ENCODE assay signal across 8 mouse cellular contexts in genomic region chr14:33303348-33303819, GRCm38 (mm10).
DNase-seq lines count a peak whose midpoint lies in the region; ATAC-seq and TF ChIP-seq lines count a peak whose summit lies in the region.

No protein-coding gene starts in this region.

- peak; percentile 74 for DNase-seq in ES-E14 (ENCODE audit: low read depth, low spot score)
- peak; percentile 92 for DNase-seq in brain, embryonic 14.5 days (ENCODE audit: low read depth)
- DNase-seq in heart, postnatal 4 days: peak; percentile 85
- peak; percentile 62 for DNase-seq in large intestine, adult 2 months (ENCODE audit: low read depth, low spot score)
- DNase-seq in lung, adult 18-20 months: peak; percentile 64 to 68
- DNase-seq in testis, postnatal 10 days (ENCODE audit: low spot score): peak; percentile 88

- 0 out of 2 replicates have a peak, but pooled peaks cover 5% of the 10 kb centered on the region for H3K27me3 ChIP-seq in neural tube, embryonic 15.5 days (replicated peaks)

- peak; percentile 78; the same call in 1 of the 2 replicates for TF ChIP-seq CTCF in brain, embryonic 14.5 days (IDR thresholded peaks at IDR 0.05; ENCODE audit: borderline replicate concordance, extremely low read depth, insufficient read depth, insufficient read length)

- H3K4me2 ChIP-seq in neural tube, embryonic 15.5 days: no peak overlapping the region

- no peak for TF ChIP-seq POLR2A in brain, embryonic 14.5 days (IDR thresholded peaks at IDR 0.05; ENCODE audit: borderline replicate concordance, extremely low read depth, insufficient read depth, insufficient read length, poor library complexity, severe bottlenecking)

- 0 out of 2 replicates have a peak, but pooled peaks have one; percentile 64 for ATAC-seq in erythroid progenitor cell, adult 5-6 weeks (replicated peaks; ENCODE audit: low FRiP score, poor library complexity, severe bottlenecking)
- peak; percentile 63 for ATAC-seq in neural tube, embryonic 15.5 days (ENCODE audit: low FRiP score)

- H3K4me3 ChIP-seq in ES-E14 (ENCODE audit: insufficient read depth in 1 of 2, low read depth in 1 of 2, low read length in 2 of 2, poor library complexity in 1 of 2, severe bottlenecking in 1 of 2): no peak overlapping the region
- no peak overlapping the region for H3K4me3 ChIP-seq in neural tube, embryonic 15.5 days (replicated peaks)

- in situ Hi-C loops in ES-E14 (cut with MboI; ENCODE audit: low sequenced_read_pairs in 2 of 2, unreplicated experiment in 2 of 2): loop anchor here in 1 of 2 experiments (5.0 kb wide), 1 partner anchor 86 kb away; no protein-coding TSS in a partner anchor

- H3K27ac ChIP-seq in ES-E14 (ENCODE audit: insufficient read depth, low read depth, low read length, poor library complexity, severe bottlenecking): no peak overlapping the region
- no peak overlapping the region for H3K27ac ChIP-seq in neural tube, embryonic 15.5 days (replicated peaks)

- 23% methylated on average over 9 of the region's 9 CpGs for WGBS in large intestine, adult 2 months
- 30% methylated on average over 9 of the region's 9 CpGs for WGBS in neural tube, embryonic 15.5 days

- H3K9ac ChIP-seq in ES-E14 (ENCODE audit: insufficient read depth, low read depth, low read length, poor library complexity, severe bottlenecking): no peak overlapping the region
- no peak overlapping the region for H3K9ac ChIP-seq in neural tube, embryonic 15.5 days (replicated peaks)

- H3K9me3 ChIP-seq in ES-E14 (ENCODE audit: control insufficient read depth, insufficient read depth, low read depth, low read length): no peaks in the 10 kb centered on the region
- H3K9me3 ChIP-seq in neural tube, embryonic 15.5 days (replicated peaks): no peaks in the 10 kb centered on the region

- peaks cover 0 to 2% of the 10 kb centered on the region in 2 experiments; a peak in 1 of 4 replicates for H3K4me1 ChIP-seq in ES-E14 (ENCODE audit: control insufficient read depth in 2 of 2, insufficient read depth in 2 of 2, low read length in 2 of 2, poor library complexity in 1 of 2)
- H3K4me1 ChIP-seq in neural tube, embryonic 15.5 days: no peaks in the 10 kb centered on the region

- H3K36me3 ChIP-seq in ES-E14 (ENCODE audit: control insufficient read depth, insufficient read depth, low read length, poor library complexity, severe bottlenecking): no peaks in the 10 kb centered on the region
- no peaks in the 10 kb centered on the region for H3K36me3 ChIP-seq in neural tube, embryonic 15.5 days

TF ChIP-seq in ES-E14, 5 proteins besides CTCF, POLR2A, EP300 and RAD21:
- TF ChIP-seq HCFC1 (IDR thresholded peaks at IDR 0.05; ENCODE audit: borderline replicate concordance, insufficient read depth, low read length) (no peak), ZNF384 (IDR thresholded peaks at IDR 0.05; ENCODE audit: low read depth, low read length) (no peak), MAFK (IDR thresholded peaks at IDR 0.05; ENCODE audit: insufficient read depth, low read depth, low read length) (no peak)
